18 mouse cellular contexts compared by ENCODE assay signal in genomic region chr2:173724940-173725807, GRCm38 (mm10). TPM values are rescaled to one million over a fixed set of nuclear protein-coding genes. Genes with fewer than 3 reads are reported as not detected.
DNase-seq lines count a peak whose midpoint lies in the region; ATAC-seq lines count a peak whose summit lies in the region.
"Had no signal": no experiment of that assay in that cellular context is flagged by ENCODE, and none has a peak within 500 bp of the region (broad histone marks: within the 10 kb centered on the region; RNA-seq: fewer than 3 reads in every experiment).

No protein-coding gene starts in this region.

- no peaks in the 10 kb centered on the region for H3K9me3 ChIP-seq in hindbrain, embryonic 10.5 days
- no peaks in the 10 kb centered on the region for H3K9me3 ChIP-seq in hindbrain, embryonic 13.5 days
- no peaks in the 10 kb centered on the region for H3K9me3 ChIP-seq in limb, embryonic 11.5 days (ENCODE audit: control insufficient read depth, low read length)
- H3K9me3 ChIP-seq in limb, embryonic 10.5 days (replicated peaks): no peaks in the 10 kb centered on the region
- H3K9me3 ChIP-seq in neural tube, embryonic 13.5 days: no peaks in the 10 kb centered on the region
- H3K9me3 ChIP-seq: forebrain, embryonic 12.5 days had no signal

- H3K4me2 ChIP-seq in hindbrain, embryonic 13.5 days: no peak overlapping the region
- no peak overlapping the region for H3K4me2 ChIP-seq in limb, embryonic 11.5 days (ENCODE audit: low read depth, severe bottlenecking)
- H3K4me2 ChIP-seq in neural tube, embryonic 13.5 days: no peak overlapping the region
- H3K4me2 ChIP-seq: forebrain, embryonic 12.5 days had no signal

- no peak for ATAC-seq in hindbrain, embryonic 13.5 days (ENCODE audit: low FRiP score)
- ATAC-seq in limb, embryonic 11.5 days (ENCODE audit: insufficient number of reproducible peaks, low FRiP score, low TSS enrichment, low read depth): peak; percentile 10; the same call in 1 of the 2 replicates
- ATAC-seq in neural tube, embryonic 13.5 days (ENCODE audit: low read depth): 0 out of 2 replicates have a peak, but pooled peaks have one; percentile 47

- 58% methylated on average over 15 of the region's 15 CpGs for WGBS in hindbrain, embryonic 10.5 days
- 33% methylated on average over 15 of the region's 15 CpGs for WGBS in hindbrain, embryonic 13.5 days
- WGBS in limb, embryonic 11.5 days: 80% methylated on average over 14 of the region's 15 CpGs
- 83% methylated on average over 15 of the region's 15 CpGs for WGBS in limb, embryonic 10.5 days
- 22% methylated on average over 15 of the region's 15 CpGs for WGBS in neural tube, embryonic 13.5 days

- H3K27me3 ChIP-seq in hindbrain, embryonic 10.5 days (ENCODE audit: insufficient read depth, poor library complexity, severe bottlenecking): no peaks in the 10 kb centered on the region
- no peaks in the 10 kb centered on the region for H3K27me3 ChIP-seq in hindbrain, embryonic 13.5 days
- no peaks in the 10 kb centered on the region for H3K27me3 ChIP-seq in limb, embryonic 11.5 days (ENCODE audit: control insufficient read depth, insufficient read depth, low read length)
- no peaks in the 10 kb centered on the region for H3K27me3 ChIP-seq in limb, embryonic 10.5 days (ENCODE audit: low read depth, poor library complexity, severe bottlenecking)
- no peaks in the 10 kb centered on the region for H3K27me3 ChIP-seq in neural tube, embryonic 13.5 days
- H3K27me3 ChIP-seq: forebrain, embryonic 12.5 days had no signal

- H3K36me3 ChIP-seq in hindbrain, embryonic 10.5 days: no peaks in the 10 kb centered on the region
- H3K36me3 ChIP-seq in hindbrain, embryonic 13.5 days: no peaks in the 10 kb centered on the region
- no peaks in the 10 kb centered on the region for H3K36me3 ChIP-seq in limb, embryonic 11.5 days (ENCODE audit: control insufficient read depth, insufficient read depth, low read length)
- no peaks in the 10 kb centered on the region for H3K36me3 ChIP-seq in limb, embryonic 10.5 days
- no peaks in the 10 kb centered on the region for H3K36me3 ChIP-seq in neural tube, embryonic 13.5 days
- H3K36me3 ChIP-seq: forebrain, embryonic 12.5 days had no signal

- peak overlapping the region; percentile 47 for H3K27ac ChIP-seq in hindbrain, embryonic 10.5 days
- H3K27ac ChIP-seq in hindbrain, embryonic 13.5 days: no peak overlapping the region
- H3K27ac ChIP-seq in limb, embryonic 11.5 days (replicated peaks; ENCODE audit: low read depth, low read length): no peak overlapping the region
- no peak overlapping the region; the same call in 1 of the 2 replicates for H3K27ac ChIP-seq in limb, embryonic 10.5 days
- no peak overlapping the region for H3K27ac ChIP-seq in neural tube, embryonic 13.5 days (replicated peaks)
- H3K27ac ChIP-seq: forebrain, embryonic 12.5 days; macrophage had no signal

- peaks cover 20% of the 10 kb centered on the region for H3K4me1 ChIP-seq in hindbrain, embryonic 10.5 days (replicated peaks)
- H3K4me1 ChIP-seq in hindbrain, embryonic 13.5 days (replicated peaks): peaks cover 6% of the 10 kb centered on the region
- no peaks in the 10 kb centered on the region for H3K4me1 ChIP-seq in limb, embryonic 11.5 days (ENCODE audit: control insufficient read depth, insufficient read depth, low read length)
- peaks cover 13% of the 10 kb centered on the region for H3K4me1 ChIP-seq in limb, embryonic 10.5 days
- H3K4me1 ChIP-seq in neural tube, embryonic 13.5 days (replicated peaks): peaks cover 25% of the 10 kb centered on the region

- DNase-seq in hindbrain, embryonic 10.5 days (ENCODE audit: low spot score): peak; percentile 29
- DNase-seq in limb, embryonic 11.5 days (ENCODE audit: low spot score): no peak
- no peak for DNase-seq in limb, embryonic 10.5 days (ENCODE audit: low spot score)
- DNase-seq in embryo, embryonic 10.5 days (ENCODE audit: low spot score): peak; percentile 69
- DNase-seq in right cerebral cortex, postnatal 36 days (ENCODE audit: low spot score in 2 of 2): no peak
- DNase-seq: cerebellum, adult 8-10 months; gastrocnemius, postnatal 14 days; liver; lung, adult 2 months; midbrain, embryonic 14.5 days; right cerebral cortex, postnatal 4 days; thymus, postnatal 4 days had no signal

- no peak overlapping the region for H3K9ac ChIP-seq in hindbrain, embryonic 13.5 days
- no peak overlapping the region for H3K9ac ChIP-seq in limb, embryonic 11.5 days (ENCODE audit: low read length)
- no peak overlapping the region for H3K9ac ChIP-seq in neural tube, embryonic 13.5 days
- H3K9ac ChIP-seq: forebrain, embryonic 12.5 days had no signal

- H3K4me3 ChIP-seq in hindbrain, embryonic 10.5 days: no peak overlapping the region
- no peak overlapping the region for H3K4me3 ChIP-seq in hindbrain, embryonic 13.5 days
- H3K4me3 ChIP-seq in limb, embryonic 11.5 days (ENCODE audit: low read depth, low read length): no peak overlapping the region
- no peak overlapping the region for H3K4me3 ChIP-seq in limb, embryonic 10.5 days
- H3K4me3 ChIP-seq in neural tube, embryonic 13.5 days: no peak overlapping the region
- H3K4me3 ChIP-seq: forebrain, embryonic 12.5 days had no signal

RNA-seq across cellular contexts. Expression of gene 1700010B08Rik, which starts 6.0 kb away (rescaled TPM):
- polyA plus RNA-seq in hindbrain, embryonic 10.5 days (2016; fragmentation: Nextera tagmentation; extraction: Ambion mirVana): not detected in 2 replicates
- polyA plus RNA-seq in hindbrain, embryonic 13.5 days (2015; fragmentation: Nextera tagmentation; extraction: Ambion mirVana): not detected in 2 replicates
- polyA plus RNA-seq in limb, embryonic 11.5 days (2014; fragmentation: Nextera tagmentation; extraction: Ambion mirVana): not detected in 2 replicates
- polyA plus RNA-seq in limb, embryonic 10.5 days (2016; fragmentation: Nextera tagmentation; extraction: Ambion mirVana): not detected in 2 replicates
- not detected in 2 replicates for polyA plus RNA-seq in neural tube, embryonic 13.5 days (2015; fragmentation: Nextera tagmentation; extraction: Ambion mirVana)
- polyA plus RNA-seq: forebrain, embryonic 12.5 days; frontal cortex, adult 2 months; heart, postnatal 0 days; lung, adult 2 months; macrophage; midbrain, embryonic 14.5 days had no signal

RNA-seq across cellular contexts. Expression of gene Vapb, which starts 12.1 kb away (rescaled TPM):
- polyA plus RNA-seq in hindbrain, embryonic 10.5 days (2016; fragmentation: Nextera tagmentation; extraction: Ambion mirVana): 11.7 and 14.9 TPM in 2 replicates
- polyA plus RNA-seq in hindbrain, embryonic 13.5 days (2015; fragmentation: Nextera tagmentation; extraction: Ambion mirVana): 11.7 and 13.3 TPM in 2 replicates
- polyA plus RNA-seq in limb, embryonic 11.5 days (2014; fragmentation: Nextera tagmentation; extraction: Ambion mirVana): 9.8 and 11.0 TPM in 2 replicates
- 7.6 and 9.0 TPM in 2 replicates for polyA plus RNA-seq in limb, embryonic 10.5 days (2016; fragmentation: Nextera tagmentation; extraction: Ambion mirVana)
- polyA plus RNA-seq in neural tube, embryonic 13.5 days (2015; fragmentation: Nextera tagmentation; extraction: Ambion mirVana): 13.3 and 15.1 TPM in 2 replicates

Comparison
In these comparisons a context has a peak if more than half of its experiments do, and no peak if none do; other contexts are left out.
1. DNase-seq: peak in hindbrain, embryonic 10.5 days (single experiment) and embryo, embryonic 10.5 days (single experiment); none in limb, embryonic 11.5 days (single experiment), limb, embryonic 10.5 days (single experiment) and right cerebral cortex, postnatal 36 days (0 of 2).